Mouse (Mus musculus) telencephalon, adult 2 months (tissue): ENCODE results near the gene Arpc4.

Source experiments
- DNase-seq: peaks from one replicate; pipeline ENCODE4 v3.0.0-alpha.2; 2011; ENCODE audit warnings: low read depth, low spot score

The Arpc4 gene

GRCm38 (mm10) chr6:113364518-113365135 is 13.3 kb upstream of the Arpc4 start:
- DNase-seq: no peak

- DNase-seq: no peak
Observed at GRCm38 (mm10) chr6:113366639-113367038, 11.3 kb upstream of the Arpc4 start.

GRCm38 (mm10) chr6:113367574-113367973 is 10.3 kb upstream of the Arpc4 start:
- no peak for DNase-seq

- DNase-seq: no peak
Observed at GRCm38 (mm10) chr6:113368124-113368523, 9.8 kb upstream of the Arpc4 start.

- DNase-seq: no peak
Observed at GRCm38 (mm10) chr6:113368577-113368976, 9.3 kb upstream of the Arpc4 start.

GRCm38 (mm10) chr6:113370194-113370929 is 7.6 kb upstream of the Arpc4 start:
- no peak for DNase-seq

GRCm38 (mm10) chr6:113373491-113373890 is 4.4 kb upstream of the Arpc4 start:
- DNase-seq: no peak

GRCm38 (mm10) chr6:113377172-113377495 is 781 bp upstream of the Arpc4 start:
- no peak for DNase-seq

- no peak for DNase-seq
Observed at GRCm38 (mm10) chr6:113379246-113379645, 1.3 kb downstream of the Arpc4 start.

GRCm38 (mm10) chr6:113380480-113380879 is 2.6 kb downstream of the Arpc4 start:
- no peak for DNase-seq

GRCm38 (mm10) chr6:113384351-113384927 is 6.5 kb downstream of the Arpc4 start:
- no peak for DNase-seq

GRCm38 (mm10) chr6:113385160-113385714 is 7.3 kb downstream of the Arpc4 start:
- DNase-seq: no peak

GRCm38 (mm10) chr6:113386025-113386424 is 8.1 kb downstream of the Arpc4 start:
- no peak for DNase-seq

- no peak for DNase-seq
Observed at GRCm38 (mm10) chr6:113388960-113389359, 11.0 kb downstream of the Arpc4 start, which contains the start of gene Ttll3. TSS of gene Ttll3 (plus strand) at chr6:113389260.

- DNase-seq: no peak
Observed at GRCm38 (mm10) chr6:113390715-113391114, 12.8 kb downstream of the Arpc4 start.

- no peak for DNase-seq
Observed at GRCm38 (mm10) chr6:113392015-113392386, 14.1 kb downstream of the Arpc4 start.

GRCm38 (mm10) chr6:113392387-113393071 is 14.6 kb downstream of the Arpc4 start:
- DNase-seq: no peak

- no peak for DNase-seq
Observed at GRCm38 (mm10) chr6:113393951-113394350, 16.0 kb downstream of the Arpc4 start.

- DNase-seq: no peak
Observed at GRCm38 (mm10) chr6:113394811-113395210, 16.9 kb downstream of the Arpc4 start.

- DNase-seq: no peak
Observed at GRCm38 (mm10) chr6:113395501-113395900, 17.6 kb downstream of the Arpc4 start.

- no peak for DNase-seq
Observed at GRCm38 (mm10) chr6:113396270-113397030, 18.5 kb downstream of the Arpc4 start.
